Mouse (Mus musculus): ENCODE measurements at regions not wholly inside any gene's neighbourhood (a gene's known extent, or its start where the extent isn't known, plus 50 kb on each side); places are given as distances from the start of the nearest gene placed in this dataset.
A peak's percentile ranks its signal among the peaks of the same experiment; 100 is the strongest.

DNA sequence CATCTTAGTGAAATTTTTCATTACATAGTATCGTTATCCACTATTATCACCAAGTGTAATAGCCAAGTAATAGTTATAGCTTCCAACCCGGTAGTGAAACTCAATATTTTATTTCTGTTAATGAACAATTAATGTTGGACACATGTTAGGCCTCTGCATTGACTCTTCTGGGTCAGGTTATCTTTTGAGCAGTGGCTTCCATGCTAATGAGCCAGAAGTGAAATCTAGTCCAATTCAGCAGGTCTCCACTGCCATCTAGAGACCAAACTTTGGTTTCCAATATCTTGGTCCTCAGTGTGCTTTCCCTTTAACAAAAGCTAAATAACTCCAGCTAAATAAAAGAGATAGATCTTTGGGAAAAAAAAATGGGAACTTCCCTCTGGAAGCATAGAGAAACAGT lies 258.9 kb upstream of the Aldoart1 start:
- DNase-seq (ENCODE audit: low spot score) = peak; percentile 63

Data from embryo, embryonic 10.5 days (tissue).